Mouse (Mus musculus) intestine, embryonic 16.5 days (tissue): ENCODE results near the gene Nav2. TPM values are rescaled to one million over a fixed set of nuclear protein-coding genes. Genes with fewer than 3 reads are reported as not detected.

Experiments
- ATAC-seq: fragments of 200-750 bp; cut with Nextera tagmentation; 2 replicates; pipeline ENCODE4 v1.8.0; 2017; ENCODE audit warnings: moderate TSS enrichment, moderate library complexity
- H3K27ac ChIP-seq: fragments of 300-500 bp; sonication (generic); 2 replicates; pipeline ENCODE4 v1.5.1; 2014; ENCODE audit warnings: mild to moderate bottlenecking, low read length
- H3K27me3 ChIP-seq: fragments of 300-500 bp; sonication (generic); replicated peaks from 2 replicates; pipeline ENCODE4 v1.6.1; 2014; ENCODE audit warnings: low read length, control low read depth, mixed read lengths; ENCODE audit not compliant: control insufficient read depth, insufficient read depth
- H3K36me3 ChIP-seq: fragments of 300-500 bp; sonication (generic); 2 replicates; pipeline ENCODE4 v1.6.1; 2014; ENCODE audit warnings: low read length, control low read depth; ENCODE audit not compliant: control insufficient read depth, insufficient read depth
- H3K4me1 ChIP-seq: fragments of 300-500 bp; sonication (generic); 2 replicates; pipeline ENCODE4 v1.6.1; 2014; ENCODE audit warnings: low read length, control low read depth, mixed read lengths; ENCODE audit not compliant: control insufficient read depth, insufficient read depth
- H3K4me2 ChIP-seq: fragments of 300-500 bp; sonication (generic); 2 replicates; pipeline ENCODE4 v1.6.1; 2014; ENCODE audit warnings: low read depth, low read length, control low read depth
- H3K4me3 ChIP-seq: fragments of 300-500 bp; sonication (generic); 2 replicates; pipeline ENCODE4 v1.5.1; 2014; ENCODE audit warnings: mild to moderate bottlenecking, low read length
- H3K9ac ChIP-seq: fragments of 300-500 bp; sonication (generic); 2 replicates; pipeline ENCODE4 v1.6.1; 2014; ENCODE audit warnings: low read depth, low read length
- H3K9me3 ChIP-seq: fragments of 300-500 bp; sonication (generic); 2 replicates; pipeline ENCODE4 v1.6.1; 2016; ENCODE audit warnings: low read length, control low read depth; ENCODE audit not compliant: control insufficient read depth
- WGBS: fragments of 180-500 bp; shearing (Covaris S2); extraction: QIAGEN DNeasy Blood & Tissue Kit; methylation state at CpG from one replicate; pipeline ENCODE4 v1.1.7; 2014; 5-methylcytosine and 5-hydroxymethylcytosine counted together
- polyA plus RNA-seq: library from polyadenylated mRNA; unstranded; fragments of >200 nt; fragmentation: Nextera tagmentation; extraction: Ambion mirVana; gene quantifications from 2 replicates; pipeline ENCODE4 v1.2.1, GENCODE M21; 2015

The Nav2 gene
- polyA plus RNA-seq, 1 experiment from 2014 or later, result 15.3 TPM

- peaks cover 13% of the 10 kb centered on the region; the same call in 1 of the 2 replicates for H3K4me1 ChIP-seq
- no peak overlapping the region for H3K4me3 ChIP-seq
- H3K9ac ChIP-seq, result no peak overlapping the region
- no peaks in the 10 kb centered on the region for H3K9me3 ChIP-seq
- no peak overlapping the region; the same call in 1 of the 2 replicates for H3K27ac ChIP-seq
- no peaks in the 10 kb centered on the region for H3K27me3 ChIP-seq
- no peak for ATAC-seq
- WGBS, result 38% methylated on average over 11 of the region's 11 CpGs
- no peak overlapping the region for H3K4me2 ChIP-seq
- H3K36me3 ChIP-seq, result no peaks in the 10 kb centered on the region
Measured at GRCm38 (mm10) chr7:49484036-49484744, 575.7 kb downstream of the Nav2 start.

GRCm38 (mm10) chr7:49485292-49485847 lies 576.9 kb downstream of the Nav2 start:
- no peaks in the 10 kb centered on the region for H3K27me3 ChIP-seq
- ATAC-seq, result no peak
- H3K4me3 ChIP-seq, result no peak overlapping the region
- H3K9me3 ChIP-seq, result no peaks in the 10 kb centered on the region
- 55% methylated on average over 9 of the region's 9 CpGs for WGBS
- H3K4me1 ChIP-seq, result peaks cover 13% of the 10 kb centered on the region; the same call in 1 of the 2 replicates
- H3K36me3 ChIP-seq, result no peaks in the 10 kb centered on the region
- H3K9ac ChIP-seq, result no peak overlapping the region
- H3K27ac ChIP-seq, result no peak overlapping the region
- H3K4me2 ChIP-seq, result no peak overlapping the region

- no peaks in the 10 kb centered on the region for H3K9me3 ChIP-seq
- 0 out of 2 replicates have a peak, but pooled peaks cover 4% of the 10 kb centered on the region for H3K36me3 ChIP-seq
- H3K4me2 ChIP-seq, result no peak overlapping the region
- no peak for ATAC-seq
- no peak overlapping the region for H3K4me3 ChIP-seq
- no peaks in the 10 kb centered on the region for H3K27me3 ChIP-seq
- no peak overlapping the region for H3K9ac ChIP-seq
- no peak overlapping the region for H3K27ac ChIP-seq
- 77% methylated on average over 2 of the region's 2 CpGs for WGBS
- H3K4me1 ChIP-seq, result peaks cover 13% of the 10 kb centered on the region; the same call in 1 of the 2 replicates
Measured at GRCm38 (mm10) chr7:49487347-49487746, 578.8 kb downstream of the Nav2 start.

GRCm38 (mm10) chr7:49488493-49489087 lies 580.1 kb downstream of the Nav2 start:
- peaks cover 13% of the 10 kb centered on the region; the same call in 1 of the 2 replicates for H3K4me1 ChIP-seq

GRCm38 (mm10) chr7:49490814-49491213 lies 582.3 kb downstream of the Nav2 start:
- no peak for ATAC-seq
- 74% methylated on average over 10 of the region's 10 CpGs for WGBS
- H3K27ac ChIP-seq, result no peak overlapping the region
- peaks cover 8% of the 10 kb centered on the region; the same call in 1 of the 2 replicates for H3K4me1 ChIP-seq
- H3K4me2 ChIP-seq, result no peak overlapping the region
- H3K9me3 ChIP-seq, result no peaks in the 10 kb centered on the region
- no peak overlapping the region for H3K4me3 ChIP-seq
- H3K36me3 ChIP-seq, result peaks cover 7% of the 10 kb centered on the region; the same call in 1 of the 2 replicates
- no peaks in the 10 kb centered on the region for H3K27me3 ChIP-seq
- no peak overlapping the region for H3K9ac ChIP-seq

More at GRCm38 (mm10) chr7:49488493-49489087, 580.1 kb downstream of the Nav2 start:
- Histone ChIP-seq H3K4me3 (no peak overlapping the region), H3K36me3 (0 out of 2 replicates have a peak, but pooled peaks cover 4% of the 10 kb centered on the region), H3K27ac (no peak overlapping the region), H3K27me3 (no peaks in the 10 kb centered on the region), H3K9me3 (no peaks in the 10 kb centered on the region), H3K9ac (no peak overlapping the region), H3K4me2 (no peak overlapping the region)
- ATAC-seq, result peak; percentile 54; the same call in 1 of the 2 replicates
- 49% methylated on average over 4 of the region's 4 CpGs for WGBS

- no peak overlapping the region for H3K27ac ChIP-seq
Measured at GRCm38 (mm10) chr7:49492622-49493021, 584.1 kb downstream of the Nav2 start.

GRCm38 (mm10) chr7:49493210-49493609 lies 584.7 kb downstream of the Nav2 start:
- Histone ChIP-seq H3K4me1 (peaks cover 17% of the 10 kb centered on the region), H3K9ac (no peak overlapping the region), H3K4me3 (no peak overlapping the region), H3K4me2 (no peak overlapping the region), H3K27me3 (no peaks in the 10 kb centered on the region), H3K9me3 (no peaks in the 10 kb centered on the region), H3K27ac (no peak overlapping the region), H3K36me3 (peaks cover 7% of the 10 kb centered on the region; the same call in 1 of the 2 replicates)
- WGBS, result 90% methylated on average over 4 of the region's 4 CpGs
- ATAC-seq, result no peak

More at GRCm38 (mm10) chr7:49492622-49493021, 584.1 kb downstream of the Nav2 start:
- peaks cover 7% of the 10 kb centered on the region; the same call in 1 of the 2 replicates for H3K36me3 ChIP-seq
- H3K27me3 ChIP-seq, result no peaks in the 10 kb centered on the region
- no peak overlapping the region for H3K9ac ChIP-seq
- no peaks in the 10 kb centered on the region for H3K9me3 ChIP-seq
- H3K4me3 ChIP-seq, result no peak overlapping the region
- no peak for ATAC-seq
- H3K4me1 ChIP-seq, result peaks cover 20% of the 10 kb centered on the region
- no peak overlapping the region for H3K4me2 ChIP-seq

- ATAC-seq, result no peak
- H3K27ac ChIP-seq, result no peak overlapping the region
- WGBS, result 84% methylated on average over 6 of the region's 6 CpGs
- H3K4me2 ChIP-seq, result no peak overlapping the region
- no peak overlapping the region for H3K4me3 ChIP-seq
- H3K9me3 ChIP-seq, result no peaks in the 10 kb centered on the region
- H3K4me1 ChIP-seq, result peaks cover 15% of the 10 kb centered on the region
- H3K27me3 ChIP-seq, result no peaks in the 10 kb centered on the region
- no peak overlapping the region for H3K9ac ChIP-seq
- peaks cover 7% of the 10 kb centered on the region for H3K36me3 ChIP-seq
Measured at GRCm38 (mm10) chr7:49494654-49495053, 586.1 kb downstream of the Nav2 start.

- no peaks in the 10 kb centered on the region for H3K9me3 ChIP-seq
- H3K9ac ChIP-seq, result no peak overlapping the region
- peaks cover 15% of the 10 kb centered on the region for H3K4me1 ChIP-seq
- no peak overlapping the region for H3K4me3 ChIP-seq
- 0 out of 2 replicates have a peak, but pooled peaks have one; percentile 22 for ATAC-seq
- H3K27me3 ChIP-seq, result no peaks in the 10 kb centered on the region
- H3K27ac ChIP-seq, result peak overlapping the region; percentile 41; the same call in 1 of the 2 replicates
- no peak overlapping the region for H3K4me2 ChIP-seq
- WGBS, result 46% methylated on average over 11 of the region's 11 CpGs
- H3K36me3 ChIP-seq, result peaks cover 7% of the 10 kb centered on the region
Measured at GRCm38 (mm10) chr7:49496111-49496510, 587.6 kb downstream of the Nav2 start.
